Mouse (Mus musculus) ovary, postnatal 14 days (tissue): ENCODE data around the gene Map3k7cl.

ENCODE experiments used
- DNase-seq: peaks from one replicate; pipeline ENCODE4 v3.0.0; 2022; ENCODE audit warnings: low spot score

Gene Map3k7cl

DNA sequence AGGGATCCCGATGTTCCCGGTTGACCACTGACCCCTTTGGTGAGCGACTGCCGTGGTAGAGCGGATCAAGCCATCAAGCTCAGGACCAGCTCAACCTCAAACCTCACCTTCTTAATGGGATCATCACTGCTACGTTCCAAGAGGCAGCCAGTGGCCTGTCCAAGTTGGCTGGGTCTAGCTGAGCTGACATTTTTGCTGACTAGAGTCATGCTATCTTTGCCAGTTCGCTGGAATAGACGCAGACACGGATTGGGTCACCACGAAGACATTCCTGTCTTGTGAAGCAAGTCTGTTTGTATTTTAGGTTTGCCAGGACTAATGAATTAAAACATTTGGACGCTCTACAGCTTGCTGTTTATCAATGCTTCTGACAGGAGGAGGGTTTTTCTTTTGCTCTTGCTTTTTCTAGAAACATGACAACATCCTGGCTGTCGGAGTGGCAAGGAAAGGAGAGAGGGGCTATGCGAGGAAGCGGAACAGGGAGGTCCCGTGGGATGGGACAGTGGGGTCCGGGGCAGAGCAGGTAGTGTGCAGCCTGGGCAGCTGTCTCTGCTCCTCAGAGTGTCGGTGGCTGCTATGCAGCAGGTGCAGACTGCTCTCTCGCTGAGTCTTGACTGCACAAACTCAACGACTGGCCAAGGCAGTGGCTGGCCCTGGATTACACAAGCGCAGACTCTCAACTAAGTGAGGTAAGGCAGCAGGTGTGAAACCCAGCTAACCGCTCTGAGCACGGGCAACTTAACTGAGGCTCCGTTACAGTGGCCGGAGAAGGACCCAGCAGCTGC, at the start of gene Map3k7cl:
Gene Map3k7cl, plus strand, starts transcription at position 424 of the 785 bp plus-strand sequence.
- no peak for DNase-seq

DNA sequence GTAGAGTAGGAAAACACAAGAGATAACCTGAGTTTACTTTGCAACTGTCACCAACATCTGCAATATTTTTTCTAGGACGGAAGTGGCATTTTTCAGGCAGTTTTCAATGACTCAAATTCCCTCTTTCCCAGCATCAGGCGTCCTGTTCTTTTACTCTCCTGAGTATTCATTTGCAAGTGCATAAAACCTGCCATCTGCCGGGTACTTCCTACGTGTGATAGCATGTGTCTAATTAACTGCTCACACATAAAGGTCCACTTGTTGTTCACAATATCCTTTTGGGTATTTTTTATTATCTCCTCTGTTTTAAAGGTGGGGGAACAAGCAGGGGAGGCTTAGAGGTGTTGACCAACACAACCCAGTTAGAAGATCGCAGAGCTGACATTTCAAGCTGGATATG, 41.4 kb upstream of the Map3k7cl start:
- DNase-seq = no peak

DNA sequence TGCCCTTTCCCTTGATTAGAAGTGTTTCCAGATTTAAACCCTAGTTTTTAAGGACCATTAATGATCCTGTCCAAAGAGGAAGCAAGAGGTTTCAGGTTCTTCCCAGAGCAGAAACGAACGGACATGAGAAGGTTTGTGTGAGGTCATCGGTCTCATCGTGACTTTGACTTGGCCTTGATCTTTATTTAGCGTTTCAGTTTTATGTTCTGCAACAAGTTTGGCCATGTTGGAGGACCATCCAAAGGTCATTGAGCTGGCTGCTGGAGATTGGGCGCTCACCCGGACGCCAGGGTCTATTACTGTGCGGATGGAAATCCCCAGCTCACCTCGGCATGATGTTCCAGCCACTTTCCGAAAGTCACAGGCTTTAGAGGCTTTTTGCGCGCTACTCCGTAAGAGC, 40.8 kb upstream of the Map3k7cl start:
- no peak for DNase-seq

DNA sequence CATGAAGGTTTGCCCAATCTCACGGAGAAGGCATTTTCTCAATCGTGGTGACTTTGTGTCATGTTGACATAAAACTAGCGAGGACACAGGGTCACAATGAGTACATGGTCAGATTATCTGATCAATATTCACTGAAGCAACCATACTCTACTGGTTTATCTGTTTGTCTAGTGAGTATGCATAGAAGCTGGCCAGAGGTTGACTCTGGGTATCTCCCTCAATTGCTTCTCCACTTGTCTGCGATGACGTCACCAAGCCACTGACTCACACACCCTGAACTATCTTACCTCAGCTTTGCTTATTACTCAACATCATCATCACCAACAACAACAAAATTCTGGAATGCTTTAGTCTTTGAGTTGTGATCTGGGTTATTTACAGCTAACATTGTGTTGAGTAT, 28.9 kb upstream of the Map3k7cl start:
- no peak for DNase-seq

DNA sequence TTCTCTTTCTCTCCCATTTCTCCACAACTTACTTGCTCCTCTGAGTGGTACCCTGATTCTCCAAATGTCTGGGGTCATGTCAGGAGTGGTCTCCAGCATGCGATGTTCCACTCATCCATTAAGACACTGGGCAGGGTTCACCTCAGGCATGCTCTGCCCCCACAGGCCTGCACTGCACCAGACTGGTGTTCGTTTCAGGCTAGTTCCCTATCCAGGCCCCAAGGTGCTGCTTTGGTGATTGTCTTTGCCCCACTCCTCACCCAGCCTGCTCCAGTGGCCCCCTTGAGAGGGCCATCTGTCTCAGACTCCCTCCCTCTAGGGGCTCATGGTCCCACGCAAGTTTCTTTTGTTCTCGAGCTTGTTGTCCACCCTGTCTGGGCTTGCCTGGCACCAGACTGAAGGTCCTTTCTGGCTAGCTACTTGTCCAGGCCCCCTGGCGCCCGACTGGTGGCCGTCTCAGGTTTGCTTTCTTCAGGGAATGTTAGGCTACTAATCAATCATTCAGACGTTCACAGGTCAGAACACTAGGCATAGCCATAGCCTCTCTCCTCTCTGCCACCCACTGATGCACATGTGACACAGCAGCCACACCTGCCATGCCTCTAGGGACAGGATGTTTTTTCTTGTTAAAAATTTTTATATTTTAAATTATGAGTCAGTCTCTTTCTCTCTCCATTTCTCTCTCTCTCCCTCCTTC, 25.4 kb upstream of the Map3k7cl start:
- DNase-seq = no peak

DNA sequence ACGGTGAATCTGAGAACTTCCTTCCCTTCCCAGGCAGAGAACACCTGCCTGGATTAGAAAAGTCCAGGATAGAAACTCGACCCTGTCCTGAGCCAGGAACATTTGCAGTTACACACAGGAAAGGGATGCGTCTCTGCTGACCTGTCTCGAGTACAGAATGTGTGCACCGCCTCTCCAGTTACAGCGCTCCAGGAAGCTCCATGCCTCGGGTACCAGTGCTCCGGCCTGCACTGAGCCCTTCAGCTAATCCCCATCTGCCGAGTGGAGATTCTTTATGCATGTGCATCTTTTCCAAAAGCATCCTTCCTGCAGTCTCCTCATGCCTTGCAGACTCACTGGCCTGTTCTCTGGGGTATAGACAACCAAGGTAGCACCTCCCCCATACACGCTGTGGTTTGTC, 24.4 kb upstream of the Map3k7cl start:
- DNase-seq = no peak

DNA sequence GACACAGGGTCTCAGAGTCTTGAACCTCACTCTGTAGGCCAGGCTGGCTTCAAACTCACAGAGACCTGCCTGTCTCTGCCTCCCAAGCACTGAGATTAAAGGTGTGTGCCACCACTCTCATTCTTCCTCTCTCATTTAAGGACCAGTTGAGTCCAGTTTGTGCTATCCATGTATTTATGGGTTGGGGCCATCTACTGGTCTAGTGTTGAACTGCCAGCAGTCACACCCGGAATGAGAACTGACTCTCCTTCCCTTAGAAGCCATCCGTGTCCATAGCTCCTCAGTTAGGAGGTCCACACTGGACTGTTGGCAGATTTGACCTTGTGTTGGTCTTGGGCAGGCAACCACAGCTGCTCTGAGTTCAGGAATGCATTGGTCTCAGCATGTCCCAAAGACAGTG, 4.8 kb upstream of the Map3k7cl start:
- DNase-seq = no peak

DNA sequence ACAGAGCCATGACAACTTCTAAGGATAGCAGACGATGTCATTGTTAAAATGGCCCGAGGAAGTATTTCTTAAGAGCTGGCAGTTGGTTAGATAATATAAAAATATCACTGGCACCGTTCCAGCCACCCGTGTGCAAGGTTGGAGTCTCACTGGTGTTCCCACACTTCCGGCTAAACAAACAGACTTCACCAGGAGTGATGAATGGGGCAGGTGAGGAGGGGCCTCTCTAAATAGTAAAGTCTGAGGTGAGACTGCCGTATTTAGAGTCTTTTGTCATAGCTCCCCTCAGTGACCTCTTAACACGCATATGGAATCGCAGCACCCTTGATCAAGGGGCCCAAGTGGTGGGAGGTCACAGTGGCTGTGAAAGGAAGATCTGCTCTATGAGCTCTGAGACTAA, 3.2 kb downstream of the Map3k7cl start:
- DNase-seq = no peak

DNA sequence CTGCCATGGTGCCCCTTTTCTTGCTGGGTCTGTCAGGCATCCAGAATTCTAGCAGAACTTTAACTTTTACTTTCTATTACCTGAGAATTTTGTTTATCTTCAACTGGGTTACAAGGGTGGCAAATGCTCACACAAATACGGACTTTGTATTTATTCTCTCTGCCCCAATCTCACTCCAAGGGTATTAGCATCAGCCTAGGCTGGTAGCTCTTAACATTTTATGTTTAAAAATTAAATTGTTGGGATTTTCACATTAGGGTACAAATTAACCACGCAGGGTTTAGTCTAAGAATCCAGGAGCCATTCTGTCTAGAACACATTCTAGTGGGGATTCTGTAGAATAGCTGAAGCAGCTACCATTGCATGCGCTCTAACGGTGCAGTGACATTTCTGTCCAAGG, 8.4 kb downstream of the Map3k7cl start:
- DNase-seq = no peak

DNA sequence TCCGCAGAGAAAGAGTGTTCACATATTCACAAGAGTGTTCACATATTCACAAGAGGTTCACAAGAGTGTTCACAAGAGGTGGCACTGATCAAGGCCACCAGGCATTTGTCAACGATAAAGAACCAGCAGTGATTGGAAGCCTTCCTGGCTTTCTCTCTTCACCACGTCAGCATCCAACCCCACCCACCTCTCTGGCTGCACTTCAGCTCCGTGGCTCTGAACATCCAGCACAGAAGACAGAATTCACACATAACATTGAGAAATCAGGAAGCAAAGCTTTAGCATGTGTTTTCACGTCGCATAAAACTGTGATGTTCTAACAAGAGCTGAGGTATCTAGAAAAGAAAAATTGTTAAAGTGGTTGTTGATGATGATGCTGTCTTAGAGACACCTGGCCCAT, 10.4 kb downstream of the Map3k7cl start:
- no peak for DNase-seq

DNA sequence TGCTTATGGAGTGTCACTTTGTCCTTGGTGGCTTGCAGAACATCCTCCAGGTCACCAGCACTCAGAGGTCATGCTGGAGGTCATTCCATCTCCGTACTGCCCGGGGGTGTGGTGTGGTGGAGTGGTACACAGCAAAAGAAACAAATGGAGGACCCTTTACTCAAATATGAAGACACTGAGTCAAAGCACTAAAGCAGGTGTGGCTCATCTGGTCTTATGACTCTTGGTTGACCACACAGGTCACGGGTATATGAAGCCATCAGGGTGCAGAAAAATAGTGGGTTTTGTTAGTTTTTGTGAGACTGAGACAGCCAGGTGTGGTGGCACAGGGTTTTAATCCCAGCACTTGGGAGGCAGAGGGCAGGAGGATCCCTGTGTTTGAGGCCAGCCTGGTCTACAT, 11.4 kb downstream of the Map3k7cl start:
- no peak for DNase-seq

DNA sequence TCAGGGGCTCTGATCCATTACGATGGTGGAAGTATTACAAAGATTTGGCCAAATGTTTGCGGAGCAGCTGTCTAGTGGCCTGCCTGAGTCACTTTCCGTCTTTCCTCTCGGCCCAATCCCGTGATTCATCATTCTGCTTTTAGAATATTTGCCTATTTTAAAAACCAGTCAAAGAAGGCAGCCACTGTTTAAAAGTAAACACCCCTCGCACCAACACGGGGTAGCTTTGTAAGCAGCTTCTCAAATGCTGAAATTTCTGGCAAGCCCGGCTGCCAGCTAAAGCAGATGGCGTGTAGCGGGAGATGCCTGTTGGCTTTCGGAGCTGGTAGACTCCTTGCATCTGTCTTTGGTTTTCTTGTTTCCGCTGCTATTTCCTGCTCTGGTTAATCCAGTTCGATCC, 14.4 kb downstream of the Map3k7cl start:
- DNase-seq = no peak

DNA sequence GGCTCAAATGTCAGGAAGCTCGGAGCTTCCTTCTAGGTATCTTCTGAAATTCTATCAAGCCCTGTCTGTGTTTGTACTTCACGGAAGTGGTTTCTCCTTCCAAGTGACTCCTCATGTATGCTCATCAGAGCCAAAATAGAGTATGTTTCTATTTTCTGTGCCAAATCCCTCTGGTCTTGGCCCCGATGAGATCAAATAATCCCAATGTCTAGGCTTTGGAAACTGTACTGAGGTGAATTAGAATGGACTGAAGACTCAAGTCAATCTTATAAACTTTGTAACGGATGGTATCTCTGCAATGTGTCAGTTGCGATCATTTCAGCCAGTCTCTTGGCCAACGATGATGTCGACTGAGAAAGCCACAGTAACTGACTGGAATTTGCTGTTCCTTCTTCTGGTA, 15.1 kb downstream of the Map3k7cl start:
- DNase-seq = no peak

DNA sequence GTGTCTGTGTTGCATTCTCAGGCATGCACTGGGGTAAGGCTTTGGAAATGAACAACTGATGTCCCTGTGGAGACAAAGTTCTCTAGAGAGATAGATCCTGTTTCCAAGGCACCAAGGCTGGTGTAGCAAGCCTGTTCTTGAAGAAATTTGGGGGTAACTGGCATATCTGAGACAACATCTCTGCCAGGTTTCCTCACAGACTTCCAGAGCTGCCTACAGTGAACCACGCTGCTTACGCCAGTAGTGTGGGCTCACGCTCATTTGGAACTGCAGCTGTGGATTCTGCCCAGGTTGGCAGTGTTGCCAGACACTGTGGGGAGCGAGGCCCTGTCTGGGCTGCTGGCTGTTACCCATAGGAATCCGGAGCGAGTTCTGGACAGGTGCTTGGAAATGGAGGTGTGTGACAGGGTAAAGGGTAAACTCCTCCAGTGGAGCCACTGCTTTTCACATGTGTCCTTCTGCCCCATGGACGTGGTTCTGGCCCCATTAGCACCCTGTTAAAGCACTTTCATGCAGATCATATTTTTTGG, 16.5 kb downstream of the Map3k7cl start:
- no peak for DNase-seq

DNA sequence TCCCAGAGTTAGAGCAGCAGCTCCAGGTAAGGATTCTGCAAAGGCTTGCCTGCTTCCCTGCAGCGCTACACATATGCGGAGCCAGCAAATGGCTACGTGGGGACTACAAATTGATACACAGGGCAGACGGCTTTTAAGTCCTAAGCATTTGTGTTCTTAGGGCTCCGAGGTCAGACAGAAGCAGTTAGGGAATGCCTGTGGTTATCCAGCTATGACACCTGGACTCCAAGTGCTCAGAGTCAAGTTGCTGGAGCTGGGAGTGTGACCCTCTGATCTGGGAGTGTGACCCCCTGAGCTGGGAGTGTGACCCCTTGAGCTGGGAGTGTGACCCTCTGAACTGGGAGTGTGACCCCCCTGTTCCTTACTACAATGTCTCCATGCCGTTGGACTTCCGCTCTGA, 17.2 kb downstream of the Map3k7cl start:
- no peak for DNase-seq

DNA sequence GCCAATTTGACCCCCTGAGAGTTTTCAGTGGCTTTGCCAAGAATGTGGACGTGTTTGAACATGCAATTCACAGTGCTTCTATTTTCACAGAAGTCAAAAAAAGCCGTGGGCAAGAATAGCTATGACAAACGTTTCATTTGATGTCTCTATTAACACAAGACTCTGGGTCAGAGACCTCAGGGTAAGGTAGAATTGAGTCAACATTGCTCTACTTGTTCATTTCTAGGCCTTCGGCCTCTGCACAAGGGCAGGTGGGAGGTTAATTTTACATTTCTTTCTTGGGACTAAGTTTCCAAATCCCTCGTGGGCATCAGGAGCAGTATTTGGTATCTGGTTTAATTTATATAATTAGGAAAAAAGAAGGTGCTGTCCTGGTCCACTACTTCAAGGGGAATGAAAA, 20.3 kb downstream of the Map3k7cl start:
- DNase-seq = no peak

DNA sequence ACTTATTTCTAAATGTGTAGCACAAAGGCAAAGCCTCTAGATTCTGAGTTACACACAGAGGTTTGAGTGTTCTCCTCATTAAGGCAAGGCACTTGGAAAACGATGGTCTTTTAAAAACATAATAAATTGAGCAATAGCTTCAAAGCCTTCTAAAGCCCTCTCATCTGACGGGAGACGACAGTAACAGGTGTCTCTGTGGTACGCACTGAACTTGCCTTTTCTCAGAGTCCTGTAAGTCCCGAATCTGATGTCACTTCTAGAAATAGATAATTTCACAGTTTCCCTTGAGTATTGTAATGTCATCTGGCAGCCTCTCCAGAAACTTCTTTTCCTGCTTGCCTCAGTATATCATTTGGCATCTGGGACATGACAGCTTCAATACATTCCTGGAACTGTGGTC, 21.0 kb downstream of the Map3k7cl start:
- no peak for DNase-seq

DNA sequence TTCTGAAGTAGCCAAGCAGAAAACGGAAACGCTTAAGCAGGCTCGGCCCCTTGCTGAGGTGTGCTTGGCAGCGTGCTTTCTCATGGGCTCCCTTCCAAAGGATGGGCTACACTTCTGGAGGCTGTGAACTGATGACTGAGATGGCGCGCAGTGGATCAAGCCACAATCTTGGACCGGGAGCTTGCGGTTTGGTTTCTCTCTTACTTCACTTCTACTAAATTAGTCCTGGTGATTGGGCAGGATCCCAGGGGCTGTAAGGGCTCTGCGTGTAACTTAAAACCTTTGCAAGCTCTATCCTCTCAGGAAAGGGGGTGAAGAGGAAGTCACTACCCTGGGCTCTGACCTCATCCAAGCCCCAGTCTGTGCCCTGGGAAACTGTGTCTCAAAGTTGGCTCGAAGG, 22.5 kb downstream of the Map3k7cl start:
- DNase-seq = no peak

DNA sequence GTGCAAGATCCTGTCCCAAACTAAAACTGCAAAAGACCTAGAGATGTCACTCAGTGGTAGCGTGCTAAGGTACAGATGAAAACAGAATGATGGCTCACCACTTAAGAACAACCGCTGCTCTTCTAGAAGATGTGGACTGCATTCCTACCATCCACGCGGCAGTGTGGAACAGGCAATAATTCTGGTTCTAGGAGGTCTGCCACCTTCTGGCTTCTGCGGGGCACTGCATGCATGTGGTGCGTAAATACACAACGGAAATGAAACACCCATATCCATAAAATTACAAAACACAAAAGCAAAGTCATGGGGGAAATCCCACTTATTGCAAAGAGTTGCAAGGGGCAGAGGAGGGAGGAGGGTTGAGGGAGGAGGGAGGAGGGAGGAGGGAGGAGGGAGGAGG, 25.8 kb downstream of the Map3k7cl start:
- DNase-seq = no peak

DNA sequence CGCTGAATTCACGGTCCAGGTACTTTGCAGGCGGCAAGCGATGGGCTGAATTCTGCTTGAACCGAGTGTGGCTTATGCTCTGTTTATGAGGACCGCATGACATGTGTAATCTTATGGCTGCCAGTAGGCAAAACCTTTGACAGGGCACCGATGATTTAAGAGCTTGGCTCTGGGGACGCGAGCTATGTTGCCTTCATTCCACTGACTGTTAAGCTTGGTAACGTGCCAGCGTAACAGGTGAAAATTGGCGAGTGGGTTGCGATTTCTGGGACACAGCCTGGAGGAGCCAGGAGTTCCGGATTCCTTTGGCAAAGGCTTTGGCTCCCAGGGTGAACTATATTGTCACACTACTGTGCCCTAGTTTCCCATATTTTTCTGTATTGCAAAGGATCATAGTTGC, 26.3 kb downstream of the Map3k7cl start:
- DNase-seq = no peak

DNA sequence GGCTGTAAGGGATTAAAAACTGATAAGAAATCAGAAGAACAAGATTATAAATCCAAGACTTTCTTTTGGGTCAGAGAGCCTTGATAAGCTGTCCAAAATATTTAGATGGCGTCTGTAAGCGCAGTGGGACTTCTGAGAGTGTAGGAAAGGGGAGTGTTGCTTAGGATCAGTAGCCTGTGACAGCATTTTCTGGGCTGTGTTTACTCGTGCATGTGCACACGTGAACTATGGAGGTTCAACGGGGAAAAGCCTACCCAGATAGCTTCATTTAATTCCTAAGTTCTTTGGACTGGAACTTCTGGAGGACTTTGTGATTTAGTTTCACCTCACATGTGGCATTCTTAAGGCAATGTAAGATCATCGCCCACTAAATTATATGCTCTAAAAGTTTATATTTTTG, 29.6 kb downstream of the Map3k7cl start:
- DNase-seq = no peak

DNA sequence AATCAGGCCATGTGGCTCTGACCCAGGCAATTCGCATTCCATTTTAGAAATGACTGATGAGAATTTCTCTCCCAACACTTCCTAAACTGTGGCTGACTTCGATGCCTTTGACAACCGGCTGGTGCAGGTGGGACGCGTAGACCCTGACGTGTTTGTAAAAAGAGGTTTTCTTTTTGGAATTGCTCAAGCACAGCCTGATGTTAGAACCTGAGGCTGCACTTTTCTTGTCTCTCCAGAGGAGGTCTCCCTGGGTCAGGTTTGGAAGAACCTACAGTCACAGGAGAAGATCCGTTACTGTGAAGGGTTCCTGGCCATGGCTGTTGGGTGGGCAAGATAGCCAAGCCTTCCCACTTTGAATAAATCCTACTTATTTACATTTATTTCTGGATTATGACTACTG, 31.5 kb downstream of the Map3k7cl start:
- no peak for DNase-seq

DNA sequence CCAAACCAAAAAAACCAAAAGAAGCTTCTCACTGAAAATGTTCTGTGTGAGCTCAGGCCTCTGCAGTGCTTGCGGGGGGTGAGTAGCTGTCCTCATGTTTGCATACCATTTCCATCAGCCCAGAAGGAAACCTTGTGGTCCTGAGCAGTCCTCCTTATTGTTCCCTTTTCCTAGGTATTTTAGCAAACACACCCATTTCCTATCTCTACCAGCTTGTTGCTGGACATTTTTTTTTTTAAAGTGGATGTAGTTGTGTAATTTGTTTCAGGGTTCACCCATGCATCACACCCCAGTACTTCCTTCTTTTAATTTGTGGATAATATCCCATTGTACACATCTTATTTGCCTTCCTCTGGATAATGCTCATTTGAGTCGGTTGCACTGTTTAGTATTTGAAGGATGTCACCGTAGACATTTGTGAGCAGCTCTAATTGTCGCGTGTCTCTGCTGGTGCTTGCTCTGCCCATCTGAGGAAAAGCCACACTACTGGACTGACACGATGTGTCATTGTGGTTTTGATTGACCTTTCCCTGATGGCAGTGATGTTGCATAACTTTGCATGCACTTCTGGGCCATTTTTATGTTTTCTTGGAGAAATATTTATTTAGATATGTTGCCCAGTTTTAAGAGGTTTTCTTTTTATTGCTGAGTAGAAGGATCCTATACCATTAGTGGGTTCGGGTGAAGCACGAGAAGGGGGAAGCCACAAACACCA, 32.6 kb downstream of the Map3k7cl start:
- no peak for DNase-seq
